Mouse (Mus musculus): ENCODE data around the gene Atxn3. TPM values are rescaled to one million over a fixed set of nuclear protein-coding genes. Genes with fewer than 3 reads are reported as not detected.

Gene Atxn3
- 19.2 to 27.6 TPM (median 24.2 TPM) in 4 replicates for total RNA-seq (2023)

GRCm38 (mm10) chr12:101957942-101958544 lies at the start of gene Atxn3:
TSS of gene Atxn3 (minus strand) at chr12:101958246.

GRCm38 (mm10) chr12:101975601-101976571 lies 17.8 kb upstream of the Atxn3 start, which contains the start of gene Cpsf2:
TSS of gene Cpsf2 (plus strand) at chr12:101975988.

GRCm38 (mm10) chr12:101912626-101913490 lies 45.2 kb downstream of the Atxn3 start, which contains the start of gene Trip11:
TSS of gene Trip11 (minus strand) at chr12:101913267.

Other genes starting within 250 kb of the Atxn3 start
- gene Tc2n, start 239.7 kb downstream of the Atxn3 start, total RNA-seq (2023): 0.09 TPM in 1 of 4 replicates, not detected in the others
- gene Fbln5, start 139.2 kb downstream of the Atxn3 start, total RNA-seq (2023): 0.33 TPM in 1 of 4 replicates, not detected in the others
- gene Trip11, start 45.0 kb downstream of the Atxn3 start, total RNA-seq (2023): 63.4 to 76.5 TPM (median 76.0 TPM) in 4 replicates
- 31.8 to 33.3 TPM (median 32.0 TPM) in 4 replicates for gene Cpsf2, start 17.7 kb upstream of the Atxn3 start, total RNA-seq (2023)
- not detected in 4 replicates for gene Slc24a4, start 170.5 kb upstream of the Atxn3 start, total RNA-seq (2023)